Mouse (Mus musculus): ENCODE measurements around the gene Klc3. TPM values are rescaled to one million over a fixed set of nuclear protein-coding genes. Genes with fewer than 3 reads are reported as not detected.
A peak's percentile ranks its signal among the peaks of the same experiment; 100 is the strongest.

Klc3 gene
- polyA plus RNA-seq, 1 experiment: 7.9 TPM

GRCm38 (mm10) chr7:19409753-19410152, 5.8 kb upstream of the Klc3 start:
- no peak for DNase-seq (ENCODE audit: low spot score)

- peak; percentile 75 for DNase-seq (ENCODE audit: low spot score)
These were observed 1.5 kb upstream of the Klc3 start for GRCm38 (mm10) chr7:19405417-19405816.

GRCm38 (mm10) chr7:19404476-19404875, 572 bp upstream of the Klc3 start, which contains the start of gene Ckm:
Gene Ckm, plus strand, starts transcription at chr7:19404776.
- DNase-seq (ENCODE audit: low spot score): no peak

- DNase-seq (ENCODE audit: low spot score): no peak
These were observed 1.3 kb downstream of the Klc3 start for GRCm38 (mm10) chr7:19402535-19403112.

GRCm38 (mm10) chr7:19400946-19401345, 3.0 kb downstream of the Klc3 start:
- DNase-seq (ENCODE audit: low spot score): no peak

- DNase-seq (ENCODE audit: low spot score): no peak
These were observed 4.2 kb downstream of the Klc3 start for GRCm38 (mm10) chr7:19399496-19400280.

GRCm38 (mm10) chr7:19394484-19394883, 9.4 kb downstream of the Klc3 start:
- DNase-seq (ENCODE audit: low spot score): no peak

GRCm38 (mm10) chr7:19388699-19389413, 15.0 kb downstream of the Klc3 start:
- no peak for DNase-seq (ENCODE audit: low spot score)

- DNase-seq (ENCODE audit: low spot score): no peak
These were observed 20.2 kb downstream of the Klc3 start for GRCm38 (mm10) chr7:19383708-19384107.

- DNase-seq (ENCODE audit: low spot score): no peak
These were observed 21.8 kb downstream of the Klc3 start for GRCm38 (mm10) chr7:19382166-19382541.

GRCm38 (mm10) chr7:19381377-19382165, 22.3 kb downstream of the Klc3 start, which contains the start of gene Ercc2:
Gene Ercc2, plus strand, starts transcription at chr7:19382010.
- DNase-seq (ENCODE audit: low spot score): peak; percentile 98

- DNase-seq (ENCODE audit: low spot score): no peak
These were observed 25.9 kb downstream of the Klc3 start for GRCm38 (mm10) chr7:19378049-19378448.

GRCm38 (mm10) chr7:19376019-19376418, 27.9 kb downstream of the Klc3 start:
- DNase-seq (ENCODE audit: low spot score): no peak

- no peak for DNase-seq (ENCODE audit: low spot score)
These were observed 28.5 kb downstream of the Klc3 start for GRCm38 (mm10) chr7:19375368-19375767.

- DNase-seq (ENCODE audit: low spot score): no peak
These were observed 30.5 kb downstream of the Klc3 start for GRCm38 (mm10) chr7:19373367-19373766.

GRCm38 (mm10) chr7:19369823-19370425, 34.0 kb downstream of the Klc3 start:
- no peak for DNase-seq (ENCODE audit: low spot score)

- DNase-seq (ENCODE audit: low spot score): no peak
These were observed 35.5 kb downstream of the Klc3 start for GRCm38 (mm10) chr7:19368380-19368779.

- no peak for DNase-seq (ENCODE audit: low spot score)
These were observed 38.5 kb downstream of the Klc3 start for GRCm38 (mm10) chr7:19365376-19365775.

- DNase-seq (ENCODE audit: low spot score): peak; percentile 81
These were observed 40.0 kb downstream of the Klc3 start for GRCm38 (mm10) chr7:19363881-19364280.

- no peak for DNase-seq (ENCODE audit: low spot score)
These were observed 41.6 kb downstream of the Klc3 start for GRCm38 (mm10) chr7:19362276-19362675.

- DNase-seq (ENCODE audit: low spot score): peak; percentile 91
These were observed 42.2 kb downstream of the Klc3 start for GRCm38 (mm10) chr7:19361720-19362119.
